Comparison of ENCODE assay signal across 8 mouse cellular contexts in the genomic region with DNA sequence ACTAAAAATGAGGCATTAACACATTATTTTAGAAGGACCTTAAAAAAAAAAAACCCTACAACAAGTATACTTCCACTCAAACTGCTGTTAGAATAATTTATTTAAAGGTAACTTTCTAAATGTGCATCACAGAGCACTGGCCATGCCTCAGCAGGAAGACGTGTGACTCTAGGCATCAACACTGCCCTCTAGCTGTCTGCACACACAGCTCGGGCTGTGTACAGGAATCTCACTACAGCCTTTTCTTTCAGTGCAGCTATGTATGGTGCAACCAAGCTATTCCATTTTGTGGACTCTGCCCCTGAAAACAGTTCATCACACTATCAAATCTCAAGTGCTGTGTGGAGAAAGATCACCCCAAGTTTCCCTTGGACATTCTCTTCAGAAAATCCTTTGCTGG. TPM values are rescaled to one million over a fixed set of nuclear protein-coding genes. Genes with fewer than 3 reads are reported as not detected.
DNase-seq lines count a peak whose midpoint lies in the region; ATAC-seq and TF ChIP-seq lines count a peak whose summit lies in the region.

No protein-coding gene starts in this region.

- no peaks in the 10 kb centered on the region for H3K27me3 ChIP-seq in heart, embryonic 12.5 days (replicated peaks)
- H3K27me3 ChIP-seq in intestine, embryonic 14.5 days (replicated peaks; ENCODE audit: control insufficient read depth, insufficient read depth, low read length), result no peaks in the 10 kb centered on the region

- H3K9me3 ChIP-seq in heart, embryonic 12.5 days (replicated peaks), result no peaks in the 10 kb centered on the region
- H3K9me3 ChIP-seq in intestine, embryonic 14.5 days (ENCODE audit: control insufficient read depth, low read length), result no peaks in the 10 kb centered on the region

- DNase-seq in heart, postnatal 36 days, result no peak
- DNase-seq in CD4-positive, CD25-positive, alpha-beta regulatory T cell, adult 2 months (ENCODE audit: low read depth, low spot score), result peak; percentile 80
- no peak for DNase-seq in intestine, embryonic 14.5 days (ENCODE audit: low spot score)
- peak; percentile 41 for DNase-seq in lung, postnatal 10 days
- DNase-seq in yolk sac, embryonic 10.5 days (ENCODE audit: low spot score), result peak; percentile 32
- no peak for DNase-seq in left cerebral cortex, adult 11 months (ENCODE audit: low spot score)

- H3K36me3 ChIP-seq in heart, embryonic 12.5 days, result peaks cover 54% of the 10 kb centered on the region
- peaks cover 50% of the 10 kb centered on the region for H3K36me3 ChIP-seq in intestine, embryonic 14.5 days (ENCODE audit: control insufficient read depth, insufficient read depth, low read length)

- TF ChIP-seq CTCF in bone marrow macrophage, adult 2 months (IDR thresholded peaks at IDR 0.05; ENCODE audit: low read depth, low read length), result 0 out of 2 replicates have a peak, but pooled peaks have one; percentile 36

- TF ChIP-seq POLR2A in bone marrow macrophage, adult 2 months (IDR thresholded peaks at IDR 0.05; ENCODE audit: borderline replicate concordance, low read depth, low read length), result no peak

- H3K4me3 ChIP-seq in heart, embryonic 12.5 days, result no peak overlapping the region
- no peak overlapping the region for H3K4me3 ChIP-seq in bone marrow macrophage, adult 2 months (ENCODE audit: insufficient read depth, low read length)
- no peak overlapping the region for H3K4me3 ChIP-seq in intestine, embryonic 14.5 days (ENCODE audit: low read depth, low read length)

- H3K4me1 ChIP-seq in heart, embryonic 12.5 days (replicated peaks), result peaks cover 25% of the 10 kb centered on the region
- H3K4me1 ChIP-seq in bone marrow macrophage, adult 2 months (ENCODE audit: control insufficient read depth, insufficient read depth, low read length), result no peaks in the 10 kb centered on the region
- H3K4me1 ChIP-seq in intestine, embryonic 14.5 days (replicated peaks; ENCODE audit: control insufficient read depth, insufficient read depth, low read length), result no peaks in the 10 kb centered on the region

- no peak overlapping the region for H3K9ac ChIP-seq in heart, embryonic 12.5 days
- H3K9ac ChIP-seq in intestine, embryonic 14.5 days (ENCODE audit: low read length), result no peak overlapping the region

- H3K4me2 ChIP-seq in heart, embryonic 12.5 days, result no peak overlapping the region
- H3K4me2 ChIP-seq in intestine, embryonic 14.5 days (ENCODE audit: low read length), result no peak overlapping the region

- H3K27ac ChIP-seq in heart, embryonic 12.5 days (ENCODE audit: poor library complexity, severe bottlenecking), result no peak overlapping the region
- no peak overlapping the region for H3K27ac ChIP-seq in bone marrow macrophage, adult 2 months (ENCODE audit: insufficient read depth, low read depth, low read length)
- no peak overlapping the region for H3K27ac ChIP-seq in intestine, embryonic 14.5 days (ENCODE audit: low read depth)

- ATAC-seq in heart, embryonic 12.5 days (ENCODE audit: insufficient number of reproducible peaks, low FRiP score), result 0 out of 2 replicates have a peak, but pooled peaks have one; percentile 61
- 0 out of 2 replicates have a peak, but pooled peaks have one; percentile 40 for ATAC-seq in intestine, embryonic 14.5 days (replicated peaks; ENCODE audit: low FRiP score, low TSS enrichment, low read depth)

- intact Hi-C loops in heart, postnatal 36 days (cut with DNase I), result loop anchor here (10.0 kb wide), 1 partner anchor 513 kb away; no protein-coding TSS in a partner anchor

- WGBS in heart, embryonic 12.5 days, result 21% methylated on average over 2 of the region's 2 CpGs
- 13% methylated on average over 2 of the region's 2 CpGs for WGBS in intestine, embryonic 14.5 days

RNA-seq across cellular contexts. Expression of a gene that starts 15.0 kb away (rescaled TPM):
- polyA plus RNA-seq in heart, embryonic 12.5 days (2016; fragmentation: Nextera tagmentation; extraction: Ambion mirVana), result 10.6 and 10.8 TPM in 2 replicates
- total RNA-seq in heart, postnatal 36 days (2021), result 1 to 10 TPM; 5.2 to 6.8 TPM
- 27.2 and 29.8 TPM in 2 replicates for polyA plus RNA-seq in bone marrow macrophage, adult 2 months (2012; ENCODE audit: insufficient read depth, insufficient read length, missing spikeins)
- 21.3 and 26.0 TPM in 2 replicates for polyA plus RNA-seq in intestine, embryonic 14.5 days (2014; fragmentation: Nextera tagmentation; extraction: Ambion mirVana)

RNA-seq across cellular contexts. Expression of a gene that starts 30.5 kb away (rescaled TPM):
- 31.3 and 31.6 TPM in 2 replicates for polyA plus RNA-seq in heart, embryonic 12.5 days (2016; fragmentation: Nextera tagmentation; extraction: Ambion mirVana)
- 10 to 100 TPM; 36.8 to 42.6 TPM for total RNA-seq in heart, postnatal 36 days (2021)
- 25.0 and 27.4 TPM in 2 replicates for polyA plus RNA-seq in bone marrow macrophage, adult 2 months (2012; ENCODE audit: insufficient read depth, insufficient read length, missing spikeins)
- polyA plus RNA-seq in intestine, embryonic 14.5 days (2014; fragmentation: Nextera tagmentation; extraction: Ambion mirVana), result 31.1 and 31.3 TPM in 2 replicates

Comparison
In these comparisons a context has a peak if more than half of its experiments do, and no peak if none do; other contexts are left out.
1. DNase-seq: peak in CD4-positive, CD25-positive, alpha-beta regulatory T cell, adult 2 months (single experiment), lung, postnatal 10 days (single experiment) and yolk sac, embryonic 10.5 days (single experiment); none in heart, postnatal 36 days (0 of 2), intestine, embryonic 14.5 days (single experiment) and left cerebral cortex, adult 11 months (single experiment).